Mouse (Mus musculus): ENCODE measurements at regions not wholly inside any gene's neighbourhood (a gene's known extent, or its start where the extent isn't known, plus 50 kb on each side); places are given as distances from the start of the nearest gene placed in this dataset.

GRCm38 (mm10) chr14:118426562-118426961 lies 159.8 kb downstream of the Gm9376 start:
- no peak overlapping the region for H3K4me2 ChIP-seq (ENCODE audit: insufficient read depth, low read depth, poor library complexity, severe bottlenecking)
- no peaks in the 10 kb centered on the region for H3K9me3 ChIP-seq (replicated peaks; ENCODE audit: low read length)
- DNase-seq (ENCODE audit: extremely low read depth) = no peak
- no peak overlapping the region for H3K9ac ChIP-seq (ENCODE audit: insufficient read depth, low read depth)
- H3K36me3 ChIP-seq (replicated peaks in 1 of 2; ENCODE audit: control insufficient read depth in 1 of 2, insufficient read depth in 1 of 2, low read length in 1 of 2) = no peaks in the 10 kb centered on the region
- dilution Hi-C loops (cut with MboI; ENCODE audit: extremely low pct_ligation_motif_present, extremely low pct_unique_long_range_greater_than_20kb, low sequenced_read_pairs) (no loop called here), in situ Hi-C loops (cut with MboI; ENCODE audit: low pct_ligation_motif_present, low pct_unique_long_range_greater_than_20kb, low sequenced_read_pairs) (no loop called here)
- no peak overlapping the region for H3K4me3 ChIP-seq (replicated peaks in 1 of 3; ENCODE audit: low read depth in 2 of 3, low read length in 2 of 3, poor library complexity in 1 of 3)
- TF ChIP-seq USF1 (IDR thresholded peaks at IDR 0.05; ENCODE audit: low read depth, low read length) = peak; percentile 31; the same call in 1 of the 2 replicates
- TF ChIP-seq ZKSCAN1 (IDR thresholded peaks at IDR 0.05; ENCODE audit: borderline replicate concordance, low read depth, low read length) = no peak
- TF ChIP-seq BHLHE40 (IDR thresholded peaks at IDR 0.05; ENCODE audit: low read depth, low read length) = 0 out of 2 replicates have a peak, but pooled peaks have one; percentile 11
- peak; percentile 27; the same call in 1 of the 2 replicates for TF ChIP-seq USF2 (conservative IDR thresholded peaks at IDR 0.05; ENCODE audit: low read depth, low read length)
- H3K4me1 ChIP-seq (ENCODE audit: control insufficient read depth in 1 of 2, insufficient read depth in 2 of 2) = peaks cover 3 to 20% of the 10 kb centered on the region in 2 experiments; a peak in 3 of 4 replicates
- no peak overlapping the region for H3K27ac ChIP-seq (ENCODE audit: insufficient read depth, low read depth)
- H3K27me3 ChIP-seq (replicated peaks) = no peaks in the 10 kb centered on the region
- no peaks in the 10 kb centered on the region for H3K79me2 ChIP-seq (replicated peaks; ENCODE audit: control insufficient read depth, extremely low read depth, insufficient read depth, poor library complexity, severe bottlenecking)

- dilution Hi-C loops (cut with MboI; ENCODE audit: extremely low pct_ligation_motif_present, extremely low pct_unique_long_range_greater_than_20kb, low sequenced_read_pairs) (no loop called here), in situ Hi-C loops (cut with MboI; ENCODE audit: low pct_ligation_motif_present, low pct_unique_long_range_greater_than_20kb, low sequenced_read_pairs) (no loop called here)
- Histone ChIP-seq H3K4me3 (replicated peaks in 1 of 3; ENCODE audit: low read depth in 2 of 3, low read length in 2 of 3, poor library complexity in 1 of 3) (no peak overlapping the region), H3K27me3 (replicated peaks) (no peaks in the 10 kb centered on the region), H3K36me3 (replicated peaks in 1 of 2; ENCODE audit: control insufficient read depth in 1 of 2, insufficient read depth in 1 of 2, low read length in 1 of 2) (no peaks in the 10 kb centered on the region), H3K9ac (ENCODE audit: insufficient read depth, low read depth) (no peak overlapping the region), H3K4me2 (ENCODE audit: insufficient read depth, low read depth, poor library complexity, severe bottlenecking) (no peak overlapping the region), H3K9me3 (replicated peaks; ENCODE audit: low read length) (no peaks in the 10 kb centered on the region), H3K79me2 (replicated peaks; ENCODE audit: control insufficient read depth, extremely low read depth, insufficient read depth, poor library complexity, severe bottlenecking) (no peaks in the 10 kb centered on the region), H3K27ac (ENCODE audit: insufficient read depth, low read depth) (no peak overlapping the region), H3K4me1 (ENCODE audit: control insufficient read depth in 1 of 2, insufficient read depth in 2 of 2) (peaks cover 3 to 18% of the 10 kb centered on the region in 2 experiments; a peak in 3 of 4 replicates)
- TF ChIP-seq ZC3H11A (IDR thresholded peaks at IDR 0.05; ENCODE audit: low read depth, low read length) (no peak), ZMIZ1 (IDR thresholded peaks at IDR 0.05; ENCODE audit: low read depth, low read length) (no peak), ELF1 (IDR thresholded peaks at IDR 0.05; ENCODE audit: low read depth, low read length) (no peak), KAT2A (IDR thresholded peaks at IDR 0.05; ENCODE audit: insufficient replicate concordance, low read length) (no peak), MEF2A (IDR thresholded peaks at IDR 0.05; ENCODE audit: borderline replicate concordance, low read depth, low read length) (no peak), E2F4 (IDR thresholded peaks at IDR 0.05; ENCODE audit: insufficient replicate concordance, low read depth, low read length) (no peak), MYC (IDR thresholded peaks at IDR 0.05; ENCODE audit: low read depth, low read length) (no peak), UBTF (IDR thresholded peaks at IDR 0.05; ENCODE audit: low read depth, low read length) (no peak), USF1 (IDR thresholded peaks at IDR 0.05; ENCODE audit: low read depth, low read length) (no peak), ZKSCAN1 (IDR thresholded peaks at IDR 0.05; ENCODE audit: borderline replicate concordance, low read depth, low read length) (no peak), GABPA (IDR thresholded peaks at IDR 0.05; ENCODE audit: insufficient replicate concordance, low read depth, low read length) (no peak), NELFE (IDR thresholded peaks at IDR 0.05; ENCODE audit: low read depth, low read length) (no peak), USF2 (conservative IDR thresholded peaks at IDR 0.05; ENCODE audit: low read depth, low read length) (no peak), JUN (IDR thresholded peaks at IDR 0.05; ENCODE audit: insufficient read depth, low read depth, low read length) (no peak), SMC3 (IDR thresholded peaks at IDR 0.05; ENCODE audit: low read depth, low read length) (no peak), TCF12 (IDR thresholded peaks at IDR 0.05; ENCODE audit: low read depth, low read length) (no peak), JUND (conservative IDR thresholded peaks at IDR 0.05; ENCODE audit: low read depth, low read length) (no peak)
- DNase-seq (ENCODE audit: extremely low read depth) = no peak
These were observed 163.5 kb downstream of the Gm9376 start for GRCm38 (mm10) chr14:118430286-118430685.
